Mouse (Mus musculus): ENCODE results near the gene Nfe2l3. TPM values are rescaled to one million over a fixed set of nuclear protein-coding genes. Genes with fewer than 3 reads are reported as not detected.

The Nfe2l3 gene
- polyA plus RNA-seq, 1 experiment from 2014 or later = 0.15 TPM

GRCm38 (mm10) chr6:51437665-51438064 lies 5.2 kb downstream of the Nfe2l3 start:
- no peak overlapping the region for H3K27ac ChIP-seq (ENCODE audit: low read length)

GRCm38 (mm10) chr6:51438826-51439330 lies 6.4 kb downstream of the Nfe2l3 start:
- H3K27me3 ChIP-seq (ENCODE audit: control insufficient read depth, insufficient read depth, low read depth, low read length) = peaks cover 23% of the 10 kb centered on the region
- no peak overlapping the region for H3K9ac ChIP-seq (ENCODE audit: low read depth, low read length)
- no peak for ATAC-seq (ENCODE audit: low read depth)

More at GRCm38 (mm10) chr6:51437665-51438064, 5.2 kb downstream of the Nfe2l3 start:
- no peaks in the 10 kb centered on the region for H3K36me3 ChIP-seq (ENCODE audit: control insufficient read depth, insufficient read depth)
- H3K27me3 ChIP-seq (ENCODE audit: control insufficient read depth, insufficient read depth, low read depth, low read length) = peaks cover 35% of the 10 kb centered on the region
- peaks cover 7% of the 10 kb centered on the region for H3K4me1 ChIP-seq (ENCODE audit: control insufficient read depth, low read depth, low read length)
- H3K4me2 ChIP-seq (ENCODE audit: low read depth, low read length) = no peak overlapping the region
- H3K9me3 ChIP-seq (replicated peaks; ENCODE audit: control insufficient read depth, low read length) = no peaks in the 10 kb centered on the region
- H3K4me3 ChIP-seq (ENCODE audit: low read depth, low read length) = no peak overlapping the region
- H3K9ac ChIP-seq (ENCODE audit: low read depth, low read length) = no peak overlapping the region
- ATAC-seq (ENCODE audit: low read depth) = no peak
- WGBS (ENCODE audit: insufficient replicate concordance) = 57% methylated on average over 4 of the region's 4 CpGs

DNA sequence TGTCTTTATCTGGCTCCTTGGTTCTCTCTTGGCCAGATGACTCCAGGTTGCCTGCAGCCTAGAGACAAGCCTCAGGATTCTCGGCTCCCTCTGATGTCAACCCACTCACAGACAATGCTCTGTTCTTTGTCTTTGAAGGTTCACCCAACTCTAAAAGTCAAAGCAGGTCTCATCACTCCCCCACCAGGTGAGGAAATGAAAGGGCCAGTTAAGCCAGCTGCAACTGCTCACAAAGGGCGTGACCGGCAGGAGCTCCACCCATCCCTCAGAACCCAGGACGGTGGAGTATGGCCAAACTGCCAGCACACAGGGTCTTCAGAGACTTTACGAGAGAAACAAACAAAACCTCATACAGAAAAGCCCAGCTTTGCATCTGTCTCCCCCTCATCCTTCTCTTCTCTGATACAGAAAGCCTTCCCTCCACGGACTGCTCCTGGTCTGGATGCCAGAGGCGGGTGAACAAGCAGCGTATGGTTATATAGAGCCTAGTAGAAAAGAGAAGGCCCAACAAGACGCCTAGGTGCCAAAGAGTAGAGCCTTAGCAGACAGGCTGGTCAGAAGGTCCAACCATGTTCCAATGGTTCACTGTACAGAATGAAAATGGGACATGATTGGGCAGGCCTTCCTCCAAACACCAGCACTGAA lies 9.8 kb downstream of the Nfe2l3 start:
- Histone ChIP-seq H3K4me2 (ENCODE audit: low read depth, low read length) (no peak overlapping the region), H3K4me3 (ENCODE audit: low read depth, low read length) (no peak overlapping the region), H3K36me3 (ENCODE audit: control insufficient read depth, insufficient read depth) (no peaks in the 10 kb centered on the region), H3K9me3 (replicated peaks; ENCODE audit: control insufficient read depth, low read length) (no peaks in the 10 kb centered on the region), H3K4me1 (ENCODE audit: control insufficient read depth, low read depth, low read length) (no peaks in the 10 kb centered on the region), H3K9ac (ENCODE audit: low read depth, low read length) (no peak overlapping the region), H3K27me3 (ENCODE audit: control insufficient read depth, insufficient read depth, low read depth, low read length) (peaks cover 3% of the 10 kb centered on the region; the same call in 1 of the 2 replicates), H3K27ac (ENCODE audit: low read length) (no peak overlapping the region)
- no peak for ATAC-seq (ENCODE audit: low read depth)
- WGBS (ENCODE audit: insufficient replicate concordance) = 48% methylated on average over 9 of the region's 9 CpGs

More at GRCm38 (mm10) chr6:51438826-51439330, 6.4 kb downstream of the Nfe2l3 start:
- WGBS (ENCODE audit: insufficient replicate concordance) = 69% methylated on average over 9 of the region's 9 CpGs
- H3K4me2 ChIP-seq (ENCODE audit: low read depth, low read length) = no peak overlapping the region
- no peaks in the 10 kb centered on the region for H3K9me3 ChIP-seq (replicated peaks; ENCODE audit: control insufficient read depth, low read length)
- H3K27ac ChIP-seq (ENCODE audit: low read length) = no peak overlapping the region
- no peaks in the 10 kb centered on the region for H3K36me3 ChIP-seq (ENCODE audit: control insufficient read depth, insufficient read depth)
- no peak overlapping the region for H3K4me3 ChIP-seq (ENCODE audit: low read depth, low read length)
- no peaks in the 10 kb centered on the region for H3K4me1 ChIP-seq (ENCODE audit: control insufficient read depth, low read depth, low read length)

GRCm38 (mm10) chr6:51452927-51453503 lies 20.5 kb downstream of the Nfe2l3 start:
- H3K27ac ChIP-seq (ENCODE audit: low read length) = no peak overlapping the region
- H3K4me1 ChIP-seq (ENCODE audit: control insufficient read depth, low read depth, low read length) = no peaks in the 10 kb centered on the region; the same call in 1 of the 2 replicates
- no peak overlapping the region for H3K4me2 ChIP-seq (ENCODE audit: low read depth, low read length)
- no peak overlapping the region for H3K4me3 ChIP-seq (ENCODE audit: low read depth, low read length)
- peaks cover 5% of the 10 kb centered on the region for H3K36me3 ChIP-seq (ENCODE audit: control insufficient read depth, insufficient read depth)
- H3K27me3 ChIP-seq (ENCODE audit: control insufficient read depth, insufficient read depth, low read depth, low read length) = no peaks in the 10 kb centered on the region
- ATAC-seq (ENCODE audit: low read depth) = no peak
- 67% methylated on average over 7 of the region's 7 CpGs for WGBS (ENCODE audit: insufficient replicate concordance)
- no peaks in the 10 kb centered on the region for H3K9me3 ChIP-seq (replicated peaks; ENCODE audit: control insufficient read depth, low read length)
- H3K9ac ChIP-seq (ENCODE audit: low read depth, low read length) = no peak overlapping the region

GRCm38 (mm10) chr6:51454949-51455348 lies 22.5 kb downstream of the Nfe2l3 start:
- ATAC-seq (ENCODE audit: low read depth) = no peak; the same call in 1 of the 2 replicates
- Histone ChIP-seq H3K27me3 (ENCODE audit: control insufficient read depth, insufficient read depth, low read depth, low read length) (no peaks in the 10 kb centered on the region), H3K9me3 (replicated peaks; ENCODE audit: control insufficient read depth, low read length) (no peaks in the 10 kb centered on the region), H3K27ac (ENCODE audit: low read length) (no peak overlapping the region), H3K36me3 (ENCODE audit: control insufficient read depth, insufficient read depth) (peaks cover 17% of the 10 kb centered on the region), H3K4me1 (ENCODE audit: control insufficient read depth, low read depth, low read length) (peaks cover 2% of the 10 kb centered on the region; the same call in 1 of the 2 replicates), H3K9ac (ENCODE audit: low read depth, low read length) (no peak overlapping the region), H3K4me2 (ENCODE audit: low read depth, low read length) (no peak overlapping the region), H3K4me3 (ENCODE audit: low read depth, low read length) (no peak overlapping the region)
- 16% methylated on average over 3 of the region's 3 CpGs for WGBS (ENCODE audit: insufficient replicate concordance)

DNA sequence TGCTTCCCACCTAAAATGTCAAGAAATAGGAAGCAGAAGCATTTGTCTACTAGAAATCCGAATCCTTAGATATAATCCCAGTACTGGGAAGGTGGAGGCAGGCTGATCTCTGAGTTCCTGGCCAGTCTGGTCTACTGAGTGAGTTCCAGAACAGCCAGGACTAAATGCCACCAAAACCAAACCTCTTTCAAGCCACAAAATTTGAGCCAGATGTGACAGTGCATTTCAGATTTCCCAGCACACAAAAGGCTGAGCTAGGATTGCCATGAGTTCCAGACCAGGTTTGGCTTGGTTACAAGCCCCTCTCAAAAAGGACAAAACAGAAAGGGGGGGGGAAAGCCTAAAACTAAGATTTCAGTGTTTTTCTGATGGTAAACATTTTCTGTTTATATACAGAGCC lies 23.7 kb downstream of the Nfe2l3 start:
- H3K36me3 ChIP-seq (ENCODE audit: control insufficient read depth, insufficient read depth) = peaks cover 26% of the 10 kb centered on the region
- H3K9ac ChIP-seq (ENCODE audit: low read depth, low read length) = no peak overlapping the region
- no peak overlapping the region for H3K4me2 ChIP-seq (ENCODE audit: low read depth, low read length)
- H3K27me3 ChIP-seq (ENCODE audit: control insufficient read depth, insufficient read depth, low read depth, low read length) = no peaks in the 10 kb centered on the region
- H3K4me1 ChIP-seq (ENCODE audit: control insufficient read depth, low read depth, low read length) = peaks cover 2% of the 10 kb centered on the region; the same call in 1 of the 2 replicates
- H3K9me3 ChIP-seq (replicated peaks; ENCODE audit: control insufficient read depth, low read length) = no peaks in the 10 kb centered on the region
- ATAC-seq (ENCODE audit: low read depth) = no peak
- 62% methylated on average over 1 of the region's 1 CpGs for WGBS (ENCODE audit: insufficient replicate concordance)
- no peak overlapping the region for H3K4me3 ChIP-seq (ENCODE audit: low read depth, low read length)
- H3K27ac ChIP-seq (ENCODE audit: low read length) = no peak overlapping the region

DNA sequence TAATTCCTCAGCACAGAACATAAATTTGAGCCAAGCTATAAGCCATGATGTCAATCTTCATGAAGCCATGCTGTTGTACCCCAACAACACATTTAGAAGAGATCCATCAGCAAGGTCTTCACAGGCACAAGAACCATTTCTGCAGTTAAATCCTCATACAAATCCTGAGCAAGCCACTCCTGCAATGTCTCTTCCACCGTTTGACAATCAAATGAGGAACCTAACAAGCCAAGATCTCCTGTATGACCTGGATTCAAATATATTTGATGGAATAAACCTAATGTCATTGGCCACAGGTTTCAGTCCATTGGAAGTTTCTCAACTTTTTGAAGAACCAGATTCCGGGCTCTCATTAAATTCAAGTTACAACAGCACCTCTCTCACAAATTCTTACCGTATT lies 24.8 kb downstream of the Nfe2l3 start:
- no peak for ATAC-seq (ENCODE audit: low read depth)
- Histone ChIP-seq H3K4me1 (ENCODE audit: control insufficient read depth, low read depth, low read length) (peaks cover 2% of the 10 kb centered on the region; the same call in 1 of the 2 replicates), H3K36me3 (ENCODE audit: control insufficient read depth, insufficient read depth) (peaks cover 35% of the 10 kb centered on the region), H3K9ac (ENCODE audit: low read depth, low read length) (no peak overlapping the region), H3K4me3 (ENCODE audit: low read depth, low read length) (no peak overlapping the region), H3K4me2 (ENCODE audit: low read depth, low read length) (no peak overlapping the region), H3K27ac (ENCODE audit: low read length) (no peak overlapping the region), H3K9me3 (replicated peaks; ENCODE audit: control insufficient read depth, low read length) (no peaks in the 10 kb centered on the region), H3K27me3 (ENCODE audit: control insufficient read depth, insufficient read depth, low read depth, low read length) (no peaks in the 10 kb centered on the region)
- 57% methylated on average over 3 of the region's 3 CpGs for WGBS (ENCODE audit: insufficient replicate concordance)

GRCm38 (mm10) chr6:51457770-51458387 lies 25.4 kb downstream of the Nfe2l3 start:
- Histone ChIP-seq H3K9me3 (replicated peaks; ENCODE audit: control insufficient read depth, low read length) (no peaks in the 10 kb centered on the region), H3K9ac (ENCODE audit: low read depth, low read length) (no peak overlapping the region), H3K36me3 (ENCODE audit: control insufficient read depth, insufficient read depth) (peaks cover 37% of the 10 kb centered on the region), H3K27me3 (ENCODE audit: control insufficient read depth, insufficient read depth, low read depth, low read length) (no peaks in the 10 kb centered on the region), H3K27ac (ENCODE audit: low read length) (no peak overlapping the region), H3K4me3 (ENCODE audit: low read depth, low read length) (no peak overlapping the region), H3K4me2 (ENCODE audit: low read depth, low read length) (no peak overlapping the region), H3K4me1 (ENCODE audit: control insufficient read depth, low read depth, low read length) (peaks cover 2% of the 10 kb centered on the region; the same call in 1 of the 2 replicates)
- WGBS (ENCODE audit: insufficient replicate concordance) = 65% methylated on average over 8 of the region's 8 CpGs
- no peak for ATAC-seq (ENCODE audit: low read depth)

- Histone ChIP-seq H3K27me3 (ENCODE audit: control insufficient read depth, insufficient read depth, low read depth, low read length) (no peaks in the 10 kb centered on the region), H3K27ac (ENCODE audit: low read length) (no peak overlapping the region), H3K9ac (ENCODE audit: low read depth, low read length) (no peak overlapping the region), H3K4me1 (ENCODE audit: control insufficient read depth, low read depth, low read length) (peaks cover 4% of the 10 kb centered on the region; the same call in 1 of the 2 replicates), H3K4me2 (ENCODE audit: low read depth, low read length) (no peak overlapping the region), H3K9me3 (replicated peaks; ENCODE audit: control insufficient read depth, low read length) (no peaks in the 10 kb centered on the region), H3K4me3 (ENCODE audit: low read depth, low read length) (no peak overlapping the region), H3K36me3 (ENCODE audit: control insufficient read depth, insufficient read depth) (peaks cover 47% of the 10 kb centered on the region)
- 39% methylated on average over 2 of the region's 2 CpGs for WGBS (ENCODE audit: insufficient replicate concordance)
- peak; percentile 32 for ATAC-seq (ENCODE audit: low read depth)
Measured at GRCm38 (mm10) chr6:51458925-51459312, 26.4 kb downstream of the Nfe2l3 start.

All from liver, embryonic 16.5 days (tissue).